Mouse (Mus musculus): ENCODE results near the gene Snrnp27. TPM values are rescaled to one million over a fixed set of nuclear protein-coding genes. Genes with fewer than 3 reads are reported as not detected.

The Snrnp27 gene
- polyA plus RNA-seq, 1 experiment, result 62.5 TPM

DNA sequence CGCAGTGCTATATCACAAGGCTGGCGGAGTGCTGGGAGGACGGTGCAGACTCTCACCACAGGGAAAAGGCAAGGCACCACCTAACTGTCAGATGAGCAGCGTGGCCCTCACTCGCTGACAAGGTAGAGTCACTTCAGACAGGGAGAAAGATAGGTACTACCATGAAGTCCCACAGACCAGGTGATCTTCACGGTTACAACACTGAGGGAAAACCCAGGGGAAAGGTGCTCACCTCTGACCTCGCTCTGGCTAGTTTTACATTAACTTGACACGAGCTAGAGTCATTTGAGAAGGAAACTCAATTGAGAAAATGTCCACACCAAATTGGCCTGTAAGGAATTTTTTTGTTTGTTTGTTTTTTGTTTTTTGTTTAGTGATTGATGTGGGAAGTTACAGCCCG, 18.3 kb upstream of the Snrnp27 start:
- Histone ChIP-seq H3K4me3 (replicated peaks; ENCODE audit: insufficient read depth, low read depth, low read length) (no peak overlapping the region), H3K27me3 (ENCODE audit: control insufficient read depth, insufficient read depth, low read length) (no peaks in the 10 kb centered on the region), H3K27ac (ENCODE audit: insufficient read depth, low read length) (no peak overlapping the region), H3K4me1 (ENCODE audit: control insufficient read depth, insufficient read depth, low read length) (no peaks in the 10 kb centered on the region)
- TF ChIP-seq CTCF (IDR thresholded peaks at IDR 0.05; ENCODE audit: borderline replicate concordance, insufficient read depth, low read depth, low read length) (no peak), POLR2A (IDR thresholded peaks at IDR 0.05; ENCODE audit: borderline replicate concordance, insufficient read depth, low read length) (no peak)
- no peak for DNase-seq
- 92% methylated on average over 9 of the region's 9 CpGs for WGBS

GRCm38 (mm10) chr6:86697903-86698302, 13.6 kb upstream of the Snrnp27 start:
- no peak overlapping the region for H3K27ac ChIP-seq (ENCODE audit: insufficient read depth, low read length)
- 86% methylated on average over 6 of the region's 6 CpGs for WGBS
- no peaks in the 10 kb centered on the region for H3K27me3 ChIP-seq (ENCODE audit: control insufficient read depth, insufficient read depth, low read length)
- H3K4me3 ChIP-seq (replicated peaks; ENCODE audit: insufficient read depth, low read depth, low read length), result no peak overlapping the region
- no peak for DNase-seq
- H3K4me1 ChIP-seq (ENCODE audit: control insufficient read depth, insufficient read depth, low read length), result peaks cover 20% of the 10 kb centered on the region
- TF ChIP-seq POLR2A (IDR thresholded peaks at IDR 0.05; ENCODE audit: borderline replicate concordance, insufficient read depth, low read length), result no peak
- no peak for TF ChIP-seq CTCF (IDR thresholded peaks at IDR 0.05; ENCODE audit: borderline replicate concordance, insufficient read depth, low read depth, low read length)

- WGBS, result 23% methylated on average over 10 of the region's 10 CpGs
Observed at GRCm38 (mm10) chr6:86696213-86696612, 11.9 kb upstream of the Snrnp27 start.

GRCm38 (mm10) chr6:86694465-86694864, 10.1 kb upstream of the Snrnp27 start:
- TF ChIP-seq POLR2A (IDR thresholded peaks at IDR 0.05; ENCODE audit: borderline replicate concordance, insufficient read depth, low read length) (no peak), CTCF (IDR thresholded peaks at IDR 0.05; ENCODE audit: borderline replicate concordance, insufficient read depth, low read depth, low read length) (peak; percentile 57; the same call in 1 of the 2 replicates)

More at GRCm38 (mm10) chr6:86696213-86696612, 11.9 kb upstream of the Snrnp27 start:
- H3K27me3 ChIP-seq (ENCODE audit: control insufficient read depth, insufficient read depth, low read length), result no peaks in the 10 kb centered on the region
- no peak overlapping the region for H3K4me3 ChIP-seq (replicated peaks; ENCODE audit: insufficient read depth, low read depth, low read length)
- peak overlapping the region; percentile 18 for H3K27ac ChIP-seq (ENCODE audit: insufficient read depth, low read length)
- H3K4me1 ChIP-seq (ENCODE audit: control insufficient read depth, insufficient read depth, low read length), result peaks cover 20% of the 10 kb centered on the region
- TF ChIP-seq POLR2A (IDR thresholded peaks at IDR 0.05; ENCODE audit: borderline replicate concordance, insufficient read depth, low read length) (no peak), CTCF (IDR thresholded peaks at IDR 0.05; ENCODE audit: borderline replicate concordance, insufficient read depth, low read depth, low read length) (no peak)
- peak; percentile 57 to 70 for DNase-seq

DNA sequence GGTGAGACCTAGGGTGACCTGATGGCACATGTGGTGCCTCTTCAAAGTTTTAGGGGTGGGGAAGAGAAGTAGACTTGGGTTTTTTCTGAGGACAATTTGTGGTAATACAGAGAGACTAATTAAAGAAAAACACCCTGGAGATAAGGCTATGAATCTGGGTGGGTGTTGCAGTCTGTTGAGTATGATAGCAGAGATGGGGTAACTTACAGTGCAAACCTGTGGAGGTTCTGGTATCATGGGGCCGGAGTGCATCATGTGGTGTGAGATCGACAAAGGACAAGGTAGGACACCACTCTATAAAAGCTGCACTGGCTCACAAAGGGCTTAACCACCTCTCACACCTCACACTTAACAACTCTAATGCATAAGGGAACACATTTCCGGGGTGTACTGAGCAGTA, 5.3 kb upstream of the Snrnp27 start:
- 93% methylated on average over 3 of the region's 3 CpGs for WGBS
- no peak for DNase-seq
- Histone ChIP-seq H3K4me1 (ENCODE audit: control insufficient read depth, insufficient read depth, low read length) (peaks cover 7% of the 10 kb centered on the region; the same call in 1 of the 2 replicates), H3K4me3 (replicated peaks; ENCODE audit: insufficient read depth, low read depth, low read length) (no peak overlapping the region), H3K27ac (ENCODE audit: insufficient read depth, low read length) (no peak overlapping the region), H3K27me3 (ENCODE audit: control insufficient read depth, insufficient read depth, low read length) (no peaks in the 10 kb centered on the region)
- TF ChIP-seq CTCF (IDR thresholded peaks at IDR 0.05; ENCODE audit: borderline replicate concordance, insufficient read depth, low read depth, low read length) (no peak), POLR2A (IDR thresholded peaks at IDR 0.05; ENCODE audit: borderline replicate concordance, insufficient read depth, low read length) (no peak)

More at GRCm38 (mm10) chr6:86694465-86694864, 10.1 kb upstream of the Snrnp27 start:
- Histone ChIP-seq H3K27ac (ENCODE audit: insufficient read depth, low read length) (peak overlapping the region; percentile 7), H3K4me1 (ENCODE audit: control insufficient read depth, insufficient read depth, low read length) (peaks cover 20% of the 10 kb centered on the region), H3K4me3 (replicated peaks; ENCODE audit: insufficient read depth, low read depth, low read length) (no peak overlapping the region), H3K27me3 (ENCODE audit: control insufficient read depth, insufficient read depth, low read length) (no peaks in the 10 kb centered on the region)
- DNase-seq, result peak; percentile 37 to 47

GRCm38 (mm10) chr6:86686971-86687370, 2.6 kb upstream of the Snrnp27 start:
- no peaks in the 10 kb centered on the region for H3K27me3 ChIP-seq (ENCODE audit: control insufficient read depth, insufficient read depth, low read length)
- no peak overlapping the region for H3K4me3 ChIP-seq (replicated peaks; ENCODE audit: insufficient read depth, low read depth, low read length)
- H3K4me1 ChIP-seq (ENCODE audit: control insufficient read depth, insufficient read depth, low read length), result no peaks in the 10 kb centered on the region; the same call in 1 of the 2 replicates
- WGBS, result 66% methylated on average over 1 of the region's 1 CpGs
- TF ChIP-seq POLR2A (IDR thresholded peaks at IDR 0.05; ENCODE audit: borderline replicate concordance, insufficient read depth, low read length) (no peak), CTCF (IDR thresholded peaks at IDR 0.05; ENCODE audit: borderline replicate concordance, insufficient read depth, low read depth, low read length) (no peak)
- no peak overlapping the region for H3K27ac ChIP-seq (ENCODE audit: insufficient read depth, low read length)
- no peak for DNase-seq

DNA sequence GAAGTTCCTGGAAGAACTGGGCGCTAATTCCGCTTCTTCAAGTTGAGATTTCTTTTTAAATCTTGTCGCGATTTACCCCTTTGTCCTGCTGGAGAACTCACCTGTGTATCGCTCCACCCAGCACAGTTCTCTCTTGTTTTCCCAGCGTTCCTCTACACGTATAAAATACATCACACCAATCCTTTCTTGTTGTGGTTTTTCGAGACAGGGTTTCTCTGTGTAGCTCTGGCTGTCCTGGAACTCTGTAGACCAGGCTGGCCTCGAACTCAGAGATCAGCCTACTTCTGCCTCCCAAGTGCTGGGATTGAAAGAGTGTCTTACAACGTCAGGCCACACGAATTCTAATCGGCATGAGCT, 311 bp upstream of the Snrnp27 start:
- Histone ChIP-seq H3K4me3 (replicated peaks; ENCODE audit: insufficient read depth, low read depth, low read length) (peak overlapping the region; percentile 75), H3K4me1 (ENCODE audit: control insufficient read depth, insufficient read depth, low read length) (no peaks in the 10 kb centered on the region; the same call in 1 of the 2 replicates), H3K27me3 (ENCODE audit: control insufficient read depth, insufficient read depth, low read length) (no peaks in the 10 kb centered on the region), H3K27ac (ENCODE audit: insufficient read depth, low read length) (peak overlapping the region; percentile 61)
- no peak for DNase-seq
- 35% methylated on average over 12 of the region's 12 CpGs for WGBS
- no peak for TF ChIP-seq POLR2A (IDR thresholded peaks at IDR 0.05; ENCODE audit: borderline replicate concordance, insufficient read depth, low read length)
- no peak for TF ChIP-seq CTCF (IDR thresholded peaks at IDR 0.05; ENCODE audit: borderline replicate concordance, insufficient read depth, low read depth, low read length)

DNA sequence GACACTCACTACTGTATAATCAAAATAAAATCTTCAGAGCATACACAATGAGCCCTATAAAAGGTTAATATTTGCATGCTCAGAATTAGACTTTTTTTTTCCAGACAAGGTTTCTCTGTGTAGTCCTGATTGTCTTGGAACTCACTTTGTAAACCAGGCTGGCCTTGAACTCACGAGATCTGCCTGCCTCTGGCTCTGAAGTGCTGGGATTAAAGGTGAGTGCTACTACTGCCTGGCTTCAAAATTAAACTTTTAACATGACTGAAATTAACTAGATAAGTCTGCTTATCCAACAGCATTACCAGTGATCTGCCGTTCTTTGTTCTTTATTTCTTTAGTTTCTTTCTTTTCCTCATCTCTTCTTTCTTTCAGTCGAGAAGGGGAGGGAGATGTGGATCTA, 3.0 kb downstream of the Snrnp27 start:
- no peak for DNase-seq
- Histone ChIP-seq H3K27me3 (ENCODE audit: control insufficient read depth, insufficient read depth, low read length) (no peaks in the 10 kb centered on the region), H3K4me3 (replicated peaks; ENCODE audit: insufficient read depth, low read depth, low read length) (no peak overlapping the region), H3K27ac (ENCODE audit: insufficient read depth, low read length) (no peak overlapping the region), H3K4me1 (ENCODE audit: control insufficient read depth, insufficient read depth, low read length) (no peaks in the 10 kb centered on the region; the same call in 1 of the 2 replicates)
- WGBS, result 91% methylated on average over 3 of the region's 3 CpGs
- TF ChIP-seq POLR2A (IDR thresholded peaks at IDR 0.05; ENCODE audit: borderline replicate concordance, insufficient read depth, low read length), result no peak
- no peak for TF ChIP-seq CTCF (IDR thresholded peaks at IDR 0.05; ENCODE audit: borderline replicate concordance, insufficient read depth, low read depth, low read length)

All from cerebellum, adult 2 months (tissue).